Comparison of ENCODE assay signal across 21 mouse cellular contexts in genomic region chr5:111996806-111997205, GRCm38 (mm10).
"Had no signal": no experiment of that assay in that cellular context is flagged by ENCODE, and none has a peak within 500 bp of the region (broad histone marks: within the 10 kb centered on the region; RNA-seq: fewer than 3 reads in every experiment).

No protein-coding gene starts in this region.

- H3K9ac ChIP-seq: limb, embryonic 13.5 days; liver, embryonic 12.5 days; liver, embryonic 15.5 days; lung, embryonic 15.5 days; midbrain, embryonic 13.5 days; neural tube, embryonic 12.5 days; neural tube, embryonic 15.5 days had no signal

- DNase-seq: kidney, adult 18-20 months; kidney, adult 9 months; kidney, postnatal 14 days; kidney, postnatal 4 days; liver; lung, adult 18-20 months; lung, postnatal 10 days; lung, postnatal 36 days; thymus, adult 2 months; thymus, postnatal 14 days; thymus, postnatal 4 days had no signal

- H3K4me3 ChIP-seq: limb, embryonic 10.5 days; limb, embryonic 13.5 days; liver, embryonic 12.5 days; liver, embryonic 15.5 days; lung, embryonic 15.5 days; megakaryocyte, embryonic 14.5 days; midbrain, embryonic 10.5 days; midbrain, embryonic 13.5 days; neural tube, embryonic 12.5 days; neural tube, embryonic 15.5 days had no signal

- ATAC-seq: liver, embryonic 12.5 days; midbrain, embryonic 13.5 days had no signal

- H3K27me3 ChIP-seq: liver, embryonic 15.5 days; lung, embryonic 15.5 days; midbrain, embryonic 13.5 days had no signal

- H3K4me2 ChIP-seq: limb, embryonic 13.5 days; liver, embryonic 12.5 days; liver, embryonic 15.5 days; lung, embryonic 15.5 days; midbrain, embryonic 13.5 days; neural tube, embryonic 12.5 days; neural tube, embryonic 15.5 days had no signal

- H3K4me1 ChIP-seq: liver, embryonic 12.5 days; liver, embryonic 15.5 days; megakaryocyte, embryonic 14.5 days had no signal

- H3K9me3 ChIP-seq: limb, embryonic 10.5 days; limb, embryonic 13.5 days; liver, embryonic 12.5 days; liver, embryonic 15.5 days; lung, embryonic 15.5 days; megakaryocyte, embryonic 14.5 days; midbrain, embryonic 10.5 days; midbrain, embryonic 13.5 days; neural tube, embryonic 12.5 days; neural tube, embryonic 15.5 days had no signal

- H3K27ac ChIP-seq: limb, embryonic 10.5 days; limb, embryonic 13.5 days; liver, embryonic 12.5 days; liver, embryonic 15.5 days; lung, embryonic 15.5 days; midbrain, embryonic 10.5 days; midbrain, embryonic 13.5 days; neural tube, embryonic 12.5 days; neural tube, embryonic 15.5 days had no signal

- H3K36me3 ChIP-seq: limb, embryonic 10.5 days; limb, embryonic 13.5 days; liver, embryonic 12.5 days; liver, embryonic 15.5 days; lung, embryonic 15.5 days; midbrain, embryonic 10.5 days; midbrain, embryonic 13.5 days; neural tube, embryonic 12.5 days; neural tube, embryonic 15.5 days had no signal
